Mouse (Mus musculus) stomach, postnatal 0 days (tissue): ENCODE data around the gene Trim17.

ENCODE experiments used
- CTCF ChIP-seq: IDR thresholded peaks from 2 replicates; pipeline ENCODE4 v1.5.1; 2016; ENCODE audit warnings: antibody characterized with exemption, low read depth, mild to moderate bottlenecking, moderate library complexity
- EP300 ChIP-seq: optimal IDR thresholded peaks from 2 replicates; pipeline ENCODE3; 2016; ENCODE audit warnings: antibody characterized with exemption

DNA sequence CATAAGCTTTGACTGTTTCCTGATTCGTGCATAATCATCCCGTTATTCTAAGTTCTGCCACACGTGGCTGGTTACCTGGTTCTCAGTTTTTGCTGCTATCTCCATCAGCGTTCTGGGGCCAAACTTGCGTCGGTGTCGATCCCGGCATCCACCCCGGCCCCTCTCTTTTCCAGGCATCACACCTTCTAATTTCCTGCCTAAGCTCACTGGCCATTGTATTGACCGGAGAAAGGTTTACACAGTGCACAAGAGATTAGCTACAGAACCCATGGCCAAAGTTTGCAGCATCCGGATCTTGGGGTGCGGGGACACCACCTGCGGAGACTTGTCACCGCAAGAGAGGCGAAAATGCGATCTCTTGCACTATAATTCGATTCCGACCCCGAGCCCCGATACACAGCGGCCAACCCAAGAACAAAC lies 23.1 kb downstream of the Trim17 start:
- no peak for TF ChIP-seq EP300
- TF ChIP-seq CTCF, result no peak
